ENCODE assay signal across 8 mouse cellular contexts in genomic region chr2:26639083-26639482, GRCm38 (mm10). TPM values are rescaled to one million over a fixed set of nuclear protein-coding genes. Genes with fewer than 3 reads are reported as not detected.
DNase-seq lines count a peak whose midpoint lies in the region; ATAC-seq lines count a peak whose summit lies in the region.

No protein-coding gene starts in this region.

- peak; percentile 49 for DNase-seq in right cerebral cortex, adult 18-20 months
- no peak for DNase-seq in right cerebral cortex, postnatal 25 days
- DNase-seq in embryonic facial prominence, embryonic 11.5 days (ENCODE audit: low spot score) = peak; percentile 49
- DNase-seq in hindbrain, embryonic 11.5 days (ENCODE audit: low spot score) = peak; percentile 50
- DNase-seq in thymus, postnatal 36 days = peak; percentile 67 to 76
- no peak for DNase-seq in right cerebral cortex, postnatal 36 days (ENCODE audit: low spot score in 2 of 2)

- peak overlapping the region; percentile 80 for H3K9ac ChIP-seq in embryonic facial prominence, embryonic 11.5 days (replicated peaks; ENCODE audit: low read length)
- H3K9ac ChIP-seq in hindbrain, embryonic 11.5 days (ENCODE audit: low read depth, low read length) = peak overlapping the region; percentile 37
- H3K9ac ChIP-seq in limb, embryonic 15.5 days = peak overlapping the region; percentile 78
- peak overlapping the region; percentile 85; the same call in 1 of the 2 replicates for H3K9ac ChIP-seq in midbrain, embryonic 15.5 days

- peak overlapping the region; percentile 71 for H3K4me2 ChIP-seq in embryonic facial prominence, embryonic 11.5 days (ENCODE audit: low read depth, low read length)
- H3K4me2 ChIP-seq in hindbrain, embryonic 11.5 days (replicated peaks; ENCODE audit: low read depth, low read length) = peak overlapping the region; percentile 50
- H3K4me2 ChIP-seq in limb, embryonic 15.5 days = peak overlapping the region; percentile 74
- peak overlapping the region; percentile 72 for H3K4me2 ChIP-seq in midbrain, embryonic 15.5 days

- no peak for ATAC-seq in embryonic facial prominence, embryonic 11.5 days (replicated peaks; ENCODE audit: insufficient number of reproducible peaks, low FRiP score, low TSS enrichment, low read depth)
- ATAC-seq in hindbrain, embryonic 11.5 days (ENCODE audit: low FRiP score) = peak; percentile 31; the same call in 1 of the 2 replicates
- ATAC-seq in limb, embryonic 15.5 days (ENCODE audit: insufficient number of reproducible peaks, low FRiP score, low TSS enrichment, low read depth) = no peak
- peak; percentile 53; the same call in 1 of the 2 replicates for ATAC-seq in midbrain, embryonic 15.5 days (replicated peaks)

- H3K27ac ChIP-seq in embryonic facial prominence, embryonic 11.5 days (replicated peaks; ENCODE audit: low read depth, low read length) = no peak overlapping the region
- H3K27ac ChIP-seq in hindbrain, embryonic 11.5 days (ENCODE audit: low read depth, low read length) = no peak overlapping the region
- H3K27ac ChIP-seq in limb, embryonic 15.5 days = peak overlapping the region; percentile 58; the same call in 1 of the 2 replicates
- peak overlapping the region; percentile 66; the same call in 1 of the 2 replicates for H3K27ac ChIP-seq in midbrain, embryonic 15.5 days

- H3K4me3 ChIP-seq in embryonic facial prominence, embryonic 11.5 days (ENCODE audit: low read depth, low read length) = peak overlapping the region; percentile 69
- H3K4me3 ChIP-seq in hindbrain, embryonic 11.5 days (ENCODE audit: low read depth, low read length) = peak overlapping the region; percentile 93
- H3K4me3 ChIP-seq in limb, embryonic 15.5 days = peak overlapping the region; percentile 69
- H3K4me3 ChIP-seq in midbrain, embryonic 15.5 days = peak overlapping the region; percentile 77

- no peaks in the 10 kb centered on the region for H3K4me1 ChIP-seq in embryonic facial prominence, embryonic 11.5 days (ENCODE audit: control insufficient read depth, insufficient read depth, low read length)
- peaks cover 11% of the 10 kb centered on the region; the same call in 1 of the 2 replicates for H3K4me1 ChIP-seq in hindbrain, embryonic 11.5 days (replicated peaks; ENCODE audit: control insufficient read depth, insufficient read depth, low read length)
- H3K4me1 ChIP-seq in limb, embryonic 15.5 days = peaks cover 30% of the 10 kb centered on the region
- peaks cover 45% of the 10 kb centered on the region for H3K4me1 ChIP-seq in midbrain, embryonic 15.5 days

- H3K36me3 ChIP-seq in embryonic facial prominence, embryonic 11.5 days (replicated peaks; ENCODE audit: control insufficient read depth, insufficient read depth, low read depth, low read length) = peaks cover 13% of the 10 kb centered on the region
- peaks cover 4% of the 10 kb centered on the region; the same call in 1 of the 2 replicates for H3K36me3 ChIP-seq in hindbrain, embryonic 11.5 days (ENCODE audit: control insufficient read depth, insufficient read depth, low read length)
- peaks cover 42% of the 10 kb centered on the region for H3K36me3 ChIP-seq in limb, embryonic 15.5 days
- H3K36me3 ChIP-seq in midbrain, embryonic 15.5 days (replicated peaks) = peaks cover 31% of the 10 kb centered on the region

- 11% methylated on average over 8 of the region's 8 CpGs for WGBS in embryonic facial prominence, embryonic 11.5 days
- 16% methylated on average over 8 of the region's 8 CpGs for WGBS in hindbrain, embryonic 11.5 days
- WGBS in limb, embryonic 15.5 days = 3% methylated on average over 8 of the region's 8 CpGs
- 10% methylated on average over 8 of the region's 8 CpGs for WGBS in midbrain, embryonic 15.5 days

- H3K9me3 ChIP-seq in embryonic facial prominence, embryonic 11.5 days (replicated peaks; ENCODE audit: control insufficient read depth, low read length) = no peaks in the 10 kb centered on the region
- no peaks in the 10 kb centered on the region for H3K9me3 ChIP-seq in hindbrain, embryonic 11.5 days (ENCODE audit: control insufficient read depth, low read length)
- H3K9me3 ChIP-seq in limb, embryonic 15.5 days = no peaks in the 10 kb centered on the region
- no peaks in the 10 kb centered on the region for H3K9me3 ChIP-seq in midbrain, embryonic 15.5 days

- H3K27me3 ChIP-seq in embryonic facial prominence, embryonic 11.5 days (ENCODE audit: control insufficient read depth, insufficient read depth, low read length) = no peaks in the 10 kb centered on the region
- no peaks in the 10 kb centered on the region for H3K27me3 ChIP-seq in hindbrain, embryonic 11.5 days (ENCODE audit: control insufficient read depth, insufficient read depth, low read length)
- no peaks in the 10 kb centered on the region for H3K27me3 ChIP-seq in limb, embryonic 15.5 days
- no peaks in the 10 kb centered on the region for H3K27me3 ChIP-seq in midbrain, embryonic 15.5 days (replicated peaks)

RNA-seq across cellular contexts. Expression of gene Fam69b, which starts 10.8 kb away (rescaled TPM):
- polyA plus RNA-seq in embryonic facial prominence, embryonic 11.5 days (2014; fragmentation: Nextera tagmentation; extraction: Ambion mirVana) = 40.4 and 44.4 TPM in 2 replicates
- 38.4 and 45.5 TPM in 2 replicates for polyA plus RNA-seq in hindbrain, embryonic 11.5 days (2014; fragmentation: Nextera tagmentation; extraction: Ambion mirVana)
- 32.0 and 42.8 TPM in 2 replicates for polyA plus RNA-seq in limb, embryonic 15.5 days (2015; fragmentation: Nextera tagmentation; extraction: Ambion mirVana)
- 164 and 168 TPM in 2 replicates for polyA plus RNA-seq in midbrain, embryonic 15.5 days (2015; fragmentation: Nextera tagmentation; extraction: Ambion mirVana)

RNA-seq across cellular contexts. Expression of gene Lcn4, which starts 32.0 kb away (rescaled TPM):
- polyA plus RNA-seq in embryonic facial prominence, embryonic 11.5 days (2014; fragmentation: Nextera tagmentation; extraction: Ambion mirVana) = not detected in 2 replicates
- not detected in 2 replicates for polyA plus RNA-seq in hindbrain, embryonic 11.5 days (2014; fragmentation: Nextera tagmentation; extraction: Ambion mirVana)
- polyA plus RNA-seq in limb, embryonic 15.5 days (2015; fragmentation: Nextera tagmentation; extraction: Ambion mirVana) = not detected in 2 replicates
- not detected in 2 replicates for polyA plus RNA-seq in midbrain, embryonic 15.5 days (2015; fragmentation: Nextera tagmentation; extraction: Ambion mirVana)

RNA-seq across cellular contexts. Expression of gene Agpat2, which starts 34.9 kb away (rescaled TPM):
- polyA plus RNA-seq in embryonic facial prominence, embryonic 11.5 days (2014; fragmentation: Nextera tagmentation; extraction: Ambion mirVana) = 8.7 and 13.1 TPM in 2 replicates
- 7.3 and 7.5 TPM in 2 replicates for polyA plus RNA-seq in hindbrain, embryonic 11.5 days (2014; fragmentation: Nextera tagmentation; extraction: Ambion mirVana)
- 31.5 and 36.3 TPM in 2 replicates for polyA plus RNA-seq in limb, embryonic 15.5 days (2015; fragmentation: Nextera tagmentation; extraction: Ambion mirVana)
- polyA plus RNA-seq in midbrain, embryonic 15.5 days (2015; fragmentation: Nextera tagmentation; extraction: Ambion mirVana) = 4.6 and 6.7 TPM in 2 replicates

RNA-seq across cellular contexts. Expression of gene Gm20532, which starts 52.6 kb away (rescaled TPM):
- polyA plus RNA-seq in embryonic facial prominence, embryonic 11.5 days (2014; fragmentation: Nextera tagmentation; extraction: Ambion mirVana) = not detected in 2 replicates
- not detected in 2 replicates for polyA plus RNA-seq in hindbrain, embryonic 11.5 days (2014; fragmentation: Nextera tagmentation; extraction: Ambion mirVana)
- polyA plus RNA-seq in limb, embryonic 15.5 days (2015; fragmentation: Nextera tagmentation; extraction: Ambion mirVana) = 0.24 TPM in 1 of 2 replicates, not detected in the other
- not detected in 2 replicates for polyA plus RNA-seq in midbrain, embryonic 15.5 days (2015; fragmentation: Nextera tagmentation; extraction: Ambion mirVana)

RNA-seq across cellular contexts. Expression of gene Egfl7, which starts 59.3 kb away (rescaled TPM):
- polyA plus RNA-seq in embryonic facial prominence, embryonic 11.5 days (2014; fragmentation: Nextera tagmentation; extraction: Ambion mirVana) = 54.3 and 74.6 TPM in 2 replicates
- polyA plus RNA-seq in hindbrain, embryonic 11.5 days (2014; fragmentation: Nextera tagmentation; extraction: Ambion mirVana) = 62.7 and 65.2 TPM in 2 replicates
- polyA plus RNA-seq in limb, embryonic 15.5 days (2015; fragmentation: Nextera tagmentation; extraction: Ambion mirVana) = 107 and 122 TPM in 2 replicates
- 71.8 and 75.7 TPM in 2 replicates for polyA plus RNA-seq in midbrain, embryonic 15.5 days (2015; fragmentation: Nextera tagmentation; extraction: Ambion mirVana)

Comparison
In these comparisons a context has a peak if more than half of its experiments do, and no peak if none do; other contexts are left out.
1. DNase-seq: peak in right cerebral cortex, adult 18-20 months (single experiment), embryonic facial prominence, embryonic 11.5 days (single experiment), hindbrain, embryonic 11.5 days (single experiment) and thymus, postnatal 36 days (2 of 2); none in right cerebral cortex, postnatal 25 days (single experiment) and right cerebral cortex, postnatal 36 days (0 of 2).
2. ATAC-seq: peak in hindbrain, embryonic 11.5 days (single experiment) and midbrain, embryonic 15.5 days (single experiment); none in embryonic facial prominence, embryonic 11.5 days (single experiment) and limb, embryonic 15.5 days (single experiment).
3. H3K27ac ChIP-seq: peak in limb, embryonic 15.5 days (single experiment) and midbrain, embryonic 15.5 days (single experiment); none in embryonic facial prominence, embryonic 11.5 days (single experiment) and hindbrain, embryonic 11.5 days (single experiment).
4. Peak in every context shown above with its lines, with median percentiles within 50 percentile points of each other: H3K4me2 ChIP-seq, H3K4me3 ChIP-seq and H3K9ac ChIP-seq.